Mouse (Mus musculus) gastrocnemius, adult 2 months (tissue): ENCODE results near the gene Atxn3. TPM values are rescaled to one million over a fixed set of nuclear protein-coding genes. Genes with fewer than 3 reads are reported as not detected.
A peak's percentile ranks its signal among the peaks of the same experiment; 100 is the strongest.

Source experiments
- DNase-seq: peaks from one replicate; pipeline ENCODE4 v3.0.0; 2022
- H3K27ac ChIP-seq: fragments of 200-600 bp; 2 replicates; pipeline ENCODE4 v1.8.1; 2022; ENCODE audit warnings: mild to moderate bottlenecking
- H3K4me3 ChIP-seq: fragments of 200-600 bp; 2 replicates; pipeline ENCODE4 v1.8.1; 2022; ENCODE audit warnings: mild to moderate bottlenecking, moderate library complexity
- CTCF ChIP-seq: fragments of 200-600 bp; IDR thresholded peaks from 2 replicates; pipeline ENCODE4 v1.8.1; 2022; ENCODE audit warnings: antibody characterized with exemption, mild to moderate bottlenecking, moderate library complexity
- intact Hi-C: fragments of 180-260 bp; cut with DNase I; formaldehyde crosslinking; loops from one replicate; pipeline ENCODE4 v1.15.1; 2025
- long read RNA-seq, 2 experiments: library from polyadenylated mRNA; stranded (forward); transcript quantifications; one replicate each; pipeline ENCODE4 v2.0.0; 2021
- total RNA-seq, 2 experiments: library from RNA; stranded (reverse); gene quantifications; 2 replicates each; pipeline ENCODE4 v1.2.3; 2021

The Atxn3 gene
- total RNA-seq, result 1 to 10 TPM; 3.4 to 5.8 TPM
- long read RNA-seq, experiment 1, full-length matches to known transcripts, result 3 of 7 reads
- long read RNA-seq, experiment 1, partial matches to known transcripts, result 0 of 7 reads
- long read RNA-seq, experiment 1, other reads (novel, unspliced or antisense), result 4 of 7 reads
- long read RNA-seq, experiment 2, full-length matches to known transcripts, result 1 of 1 reads
- long read RNA-seq, experiment 2, partial matches to known transcripts, result 0 of 1 reads
- long read RNA-seq, experiment 2, other reads (novel, unspliced or antisense), result 0 of 1 reads

GRCm38 (mm10) chr12:101957942-101958544 lies at the start of gene Atxn3:
Gene Atxn3, minus strand, starts transcription at chr12:101958246.
- Histone ChIP-seq H3K27ac (peak within 1 kb of the TSS; percentile 95), H3K4me3 (peak within 1 kb of the TSS; percentile 100)
- peak; percentile 73 for TF ChIP-seq CTCF
- intact Hi-C loops, result loop anchor here (2.0 kb wide), 1 partner anchor 43 kb away; no protein-coding TSS in a partner anchor
- peak; percentile 99 for DNase-seq

- no peak for DNase-seq
- no peak for TF ChIP-seq CTCF
- Histone ChIP-seq H3K4me3 (no peak overlapping the region), H3K27ac (no peak overlapping the region)
- intact Hi-C loops, result loop anchor here (5.0 kb wide), 1 partner anchor 387 kb away; no protein-coding TSS in a partner anchor
These were observed 42.7 kb upstream of the Atxn3 start for GRCm38 (mm10) chr12:102000785-102001184.

- H3K4me3 ChIP-seq, result no peak overlapping the region
- TF ChIP-seq CTCF, result no peak
- intact Hi-C loops, result no loop called here
These were observed 40.9 kb upstream of the Atxn3 start for GRCm38 (mm10) chr12:101998929-101999328.

GRCm38 (mm10) chr12:101994576-101995467 lies 36.8 kb upstream of the Atxn3 start:
- no peak for DNase-seq
- Histone ChIP-seq H3K4me3 (no peak overlapping the region), H3K27ac (no peak overlapping the region)
- intact Hi-C loops, result no loop called here
- TF ChIP-seq CTCF, result no peak

More at GRCm38 (mm10) chr12:101998929-101999328, 40.9 kb upstream of the Atxn3 start:
- no peak for DNase-seq
- H3K27ac ChIP-seq, result no peak overlapping the region

- intact Hi-C loops, result loop anchor here (5.0 kb wide), 1 partner anchor 400 kb away; no protein-coding TSS in a partner anchor
- Histone ChIP-seq H3K4me3 (no peak overlapping the region), H3K27ac (no peak overlapping the region)
- TF ChIP-seq CTCF, result no peak
- DNase-seq, result no peak
These were observed 29.6 kb upstream of the Atxn3 start for GRCm38 (mm10) chr12:101987659-101988058.

- no peak overlapping the region for H3K4me3 ChIP-seq
- H3K27ac ChIP-seq, result no peak overlapping the region
- DNase-seq, result no peak
- TF ChIP-seq CTCF, result peak; percentile 45
- intact Hi-C loops, result loop anchor here (5.0 kb wide), 1 partner anchor 402 kb away; no protein-coding TSS in a partner anchor
These were observed 27.1 kb upstream of the Atxn3 start for GRCm38 (mm10) chr12:101985110-101985509.

- no peak for TF ChIP-seq CTCF
- Histone ChIP-seq H3K27ac (no peak overlapping the region), H3K4me3 (no peak overlapping the region)
- DNase-seq, result no peak
- intact Hi-C loops, result no loop called here
These were observed 24.9 kb upstream of the Atxn3 start for GRCm38 (mm10) chr12:101982977-101983376.

GRCm38 (mm10) chr12:101981559-101981958 lies 23.5 kb upstream of the Atxn3 start:
- Histone ChIP-seq H3K4me3 (no peak overlapping the region), H3K27ac (no peak overlapping the region)
- intact Hi-C loops, result no loop called here
- no peak for TF ChIP-seq CTCF
- DNase-seq, result no peak

- Histone ChIP-seq H3K4me3 (no peak overlapping the region), H3K27ac (no peak overlapping the region)
- no peak for DNase-seq
- intact Hi-C loops, result no loop called here
- no peak for TF ChIP-seq CTCF
These were observed 22.2 kb upstream of the Atxn3 start for GRCm38 (mm10) chr12:101980266-101980665.

- no peak for DNase-seq
- intact Hi-C loops, result loop anchor here (10.0 kb wide), 1 partner anchor 486 kb away; the partner anchor contains the start of gene Golga5
- TF ChIP-seq CTCF, result no peak
- Histone ChIP-seq H3K27ac (no peak overlapping the region), H3K4me3 (no peak overlapping the region)
These were observed 21.2 kb upstream of the Atxn3 start for GRCm38 (mm10) chr12:101979213-101979750.

GRCm38 (mm10) chr12:101978588-101978987 lies 20.5 kb upstream of the Atxn3 start:
- DNase-seq, result no peak
- intact Hi-C loops, result loop anchor here (10.0 kb wide), 1 partner anchor 486 kb away; the partner anchor contains the start of gene Golga5
- no peak for TF ChIP-seq CTCF
- H3K4me3 ChIP-seq, result no peak overlapping the region
- no peak overlapping the region for H3K27ac ChIP-seq

- intact Hi-C loops, result loop anchor here (10.0 kb wide), 1 partner anchor 487 kb away; the partner anchor contains the start of gene Golga5
- H3K4me3 ChIP-seq, result no peak overlapping the region
- no peak overlapping the region for H3K27ac ChIP-seq
- no peak for DNase-seq
- no peak for TF ChIP-seq CTCF
These were observed 20.1 kb upstream of the Atxn3 start for GRCm38 (mm10) chr12:101978162-101978561.
